Mouse (Mus musculus): ENCODE measurements around the gene Naa35. TPM values are rescaled to one million over a fixed set of nuclear protein-coding genes. Genes with fewer than 3 reads are reported as not detected.

Gene Naa35
- total and polyA plus RNA-seq, 2 experiments from 2014 or later = 31.3 to 72.5 TPM

GRCm38 (mm10) chr13:59655718-59656315 lies 70.8 kb downstream of the Naa35 start:
- no peak for TF ChIP-seq CTCF (IDR thresholded peaks at IDR 0.05; ENCODE audit: low read depth)
- no peak for TF ChIP-seq EP300 (IDR thresholded peaks at IDR 0.05; ENCODE audit: low read depth)
- no peak overlapping the region for H3K4me2 ChIP-seq (ENCODE audit: low read depth, low read length)
- H3K4me1 ChIP-seq (ENCODE audit: control insufficient read depth, insufficient read depth) = peaks cover 8% of the 10 kb centered on the region
- H3K9me3 ChIP-seq (replicated peaks; ENCODE audit: control insufficient read depth, low read length) = no peaks in the 10 kb centered on the region
- no peak overlapping the region for H3K4me3 ChIP-seq (ENCODE audit: low read depth, low read length)
- no peak for DNase-seq (ENCODE audit: low spot score)
- WGBS = 93% methylated on average over 15 of the region's 15 CpGs
- no peaks in the 10 kb centered on the region for H3K36me3 ChIP-seq (replicated peaks; ENCODE audit: control insufficient read depth, insufficient read depth, low read length)
- ATAC-seq (ENCODE audit: insufficient read depth, low read depth) = no peak
- no peaks in the 10 kb centered on the region for H3K27me3 ChIP-seq (ENCODE audit: control insufficient read depth, insufficient read depth, low read length)
- H3K9ac ChIP-seq (replicated peaks; ENCODE audit: low read depth, low read length) = no peak overlapping the region
- no peak overlapping the region for H3K27ac ChIP-seq (ENCODE audit: low read depth)

GRCm38 (mm10) chr13:59656316-59656832 lies 71.3 kb downstream of the Naa35 start:
- no peaks in the 10 kb centered on the region for H3K9me3 ChIP-seq (replicated peaks; ENCODE audit: control insufficient read depth, low read length)
- H3K4me1 ChIP-seq (ENCODE audit: control insufficient read depth, insufficient read depth) = peaks cover 8% of the 10 kb centered on the region
- no peak for DNase-seq (ENCODE audit: low spot score)
- H3K4me2 ChIP-seq (ENCODE audit: low read depth, low read length) = no peak overlapping the region
- H3K27me3 ChIP-seq (ENCODE audit: control insufficient read depth, insufficient read depth, low read length) = no peaks in the 10 kb centered on the region
- ATAC-seq (ENCODE audit: insufficient read depth, low read depth) = no peak
- no peak overlapping the region for H3K9ac ChIP-seq (replicated peaks; ENCODE audit: low read depth, low read length)
- H3K27ac ChIP-seq (ENCODE audit: low read depth) = no peak overlapping the region
- no peaks in the 10 kb centered on the region for H3K36me3 ChIP-seq (replicated peaks; ENCODE audit: control insufficient read depth, insufficient read depth, low read length)
- H3K4me3 ChIP-seq (ENCODE audit: low read depth, low read length) = no peak overlapping the region
- TF ChIP-seq EP300 (IDR thresholded peaks at IDR 0.05; ENCODE audit: low read depth) (no peak), CTCF (IDR thresholded peaks at IDR 0.05; ENCODE audit: low read depth) (no peak)
- 53% methylated on average over 10 of the region's 10 CpGs for WGBS

GRCm38 (mm10) chr13:59656975-59657388 lies 71.9 kb downstream of the Naa35 start:
- TF ChIP-seq EP300 (IDR thresholded peaks at IDR 0.05; ENCODE audit: low read depth) (no peak), CTCF (IDR thresholded peaks at IDR 0.05; ENCODE audit: low read depth) (no peak)
- Histone ChIP-seq H3K27me3 (ENCODE audit: control insufficient read depth, insufficient read depth, low read length) (no peaks in the 10 kb centered on the region), H3K9me3 (replicated peaks; ENCODE audit: control insufficient read depth, low read length) (no peaks in the 10 kb centered on the region), H3K9ac (replicated peaks; ENCODE audit: low read depth, low read length) (no peak overlapping the region), H3K4me1 (ENCODE audit: control insufficient read depth, insufficient read depth) (peaks cover 8% of the 10 kb centered on the region), H3K4me2 (ENCODE audit: low read depth, low read length) (no peak overlapping the region), H3K36me3 (replicated peaks; ENCODE audit: control insufficient read depth, insufficient read depth, low read length) (peaks cover 2% of the 10 kb centered on the region; the same call in 1 of the 2 replicates), H3K4me3 (ENCODE audit: low read depth, low read length) (no peak overlapping the region), H3K27ac (ENCODE audit: low read depth) (no peak overlapping the region)
- 52% methylated on average over 4 of the region's 4 CpGs for WGBS
- ATAC-seq (ENCODE audit: insufficient read depth, low read depth) (no peak), DNase-seq (ENCODE audit: low spot score) (no peak)

DNA sequence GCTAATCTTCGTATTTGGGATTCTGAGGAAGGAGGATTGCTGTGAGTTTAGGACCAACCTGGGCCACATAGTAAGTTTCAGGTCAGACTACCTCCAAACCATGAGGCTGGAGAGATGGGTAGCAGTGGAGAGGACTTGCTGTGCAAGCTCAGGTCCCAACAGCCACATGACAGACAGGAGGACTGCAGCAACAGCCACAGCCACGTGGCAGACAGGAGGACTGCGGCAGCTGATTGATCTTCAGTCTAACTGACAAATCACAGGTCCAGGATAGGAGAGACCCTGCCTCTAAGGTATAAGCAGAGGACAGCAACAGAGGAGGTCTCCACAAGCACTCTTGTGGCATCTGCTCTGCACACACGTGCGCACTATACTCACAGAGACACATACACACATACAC lies 72.7 kb downstream of the Naa35 start:
- Histone ChIP-seq H3K27me3 (ENCODE audit: control insufficient read depth, insufficient read depth, low read length) (no peaks in the 10 kb centered on the region), H3K4me3 (ENCODE audit: low read depth, low read length) (no peak overlapping the region), H3K4me1 (ENCODE audit: control insufficient read depth, insufficient read depth) (peaks cover 8% of the 10 kb centered on the region), H3K27ac (ENCODE audit: low read depth) (no peak overlapping the region), H3K9ac (replicated peaks; ENCODE audit: low read depth, low read length) (no peak overlapping the region), H3K9me3 (replicated peaks; ENCODE audit: control insufficient read depth, low read length) (no peaks in the 10 kb centered on the region), H3K36me3 (replicated peaks; ENCODE audit: control insufficient read depth, insufficient read depth, low read length) (peaks cover 6% of the 10 kb centered on the region; the same call in 1 of the 2 replicates), H3K4me2 (ENCODE audit: low read depth, low read length) (no peak overlapping the region)
- DNase-seq (ENCODE audit: low spot score) = no peak
- 85% methylated on average over 5 of the region's 5 CpGs for WGBS
- ATAC-seq (ENCODE audit: insufficient read depth, low read depth) = no peak
- TF ChIP-seq EP300 (IDR thresholded peaks at IDR 0.05; ENCODE audit: low read depth) (no peak), CTCF (IDR thresholded peaks at IDR 0.05; ENCODE audit: low read depth) (no peak)

GRCm38 (mm10) chr13:59660371-59660770 lies 75.3 kb downstream of the Naa35 start:
- H3K4me2 ChIP-seq (ENCODE audit: low read depth, low read length) = no peak overlapping the region
- no peak for ATAC-seq (ENCODE audit: insufficient read depth, low read depth)
- H3K9ac ChIP-seq (replicated peaks; ENCODE audit: low read depth, low read length) = no peak overlapping the region
- H3K9me3 ChIP-seq (replicated peaks; ENCODE audit: control insufficient read depth, low read length) = no peaks in the 10 kb centered on the region
- no peak for DNase-seq (ENCODE audit: low spot score)
- H3K27me3 ChIP-seq (ENCODE audit: control insufficient read depth, insufficient read depth, low read length) = no peaks in the 10 kb centered on the region
- H3K27ac ChIP-seq (ENCODE audit: low read depth) = no peak overlapping the region
- no peak overlapping the region for H3K4me3 ChIP-seq (ENCODE audit: low read depth, low read length)
- 93% methylated on average over 3 of the region's 3 CpGs for WGBS
- peaks cover 8% of the 10 kb centered on the region for H3K4me1 ChIP-seq (ENCODE audit: control insufficient read depth, insufficient read depth)
- TF ChIP-seq EP300 (IDR thresholded peaks at IDR 0.05; ENCODE audit: low read depth) = no peak
- no peak for TF ChIP-seq CTCF (IDR thresholded peaks at IDR 0.05; ENCODE audit: low read depth)
- peaks cover 19% of the 10 kb centered on the region; the same call in 1 of the 2 replicates for H3K36me3 ChIP-seq (replicated peaks; ENCODE audit: control insufficient read depth, insufficient read depth, low read length)

GRCm38 (mm10) chr13:59661387-59661786 lies 76.3 kb downstream of the Naa35 start:
- H3K4me2 ChIP-seq (ENCODE audit: low read depth, low read length) = no peak overlapping the region
- H3K27me3 ChIP-seq (ENCODE audit: control insufficient read depth, insufficient read depth, low read length) = no peaks in the 10 kb centered on the region
- no peak for ATAC-seq (ENCODE audit: insufficient read depth, low read depth)
- DNase-seq (ENCODE audit: low spot score) = no peak
- TF ChIP-seq CTCF (IDR thresholded peaks at IDR 0.05; ENCODE audit: low read depth) (no peak), EP300 (IDR thresholded peaks at IDR 0.05; ENCODE audit: low read depth) (no peak)
- WGBS = 88% methylated on average over 8 of the region's 8 CpGs
- no peak overlapping the region for H3K9ac ChIP-seq (replicated peaks; ENCODE audit: low read depth, low read length)
- H3K4me1 ChIP-seq (ENCODE audit: control insufficient read depth, insufficient read depth) = peaks cover 5% of the 10 kb centered on the region
- H3K4me3 ChIP-seq (ENCODE audit: low read depth, low read length) = no peak overlapping the region
- H3K36me3 ChIP-seq (replicated peaks; ENCODE audit: control insufficient read depth, insufficient read depth, low read length) = peaks cover 19% of the 10 kb centered on the region; the same call in 1 of the 2 replicates
- H3K9me3 ChIP-seq (replicated peaks; ENCODE audit: control insufficient read depth, low read length) = no peaks in the 10 kb centered on the region
- no peak overlapping the region for H3K27ac ChIP-seq (ENCODE audit: low read depth)

All from heart, postnatal 0 days (tissue).